Mouse (Mus musculus) testis, adult 2 months (tissue): Measurements from ENCODE around the gene Olfr979.
"Not testable (repeated sequence)": the region's sequence is repeated elsewhere in the genome, so short reads cannot be mapped to it uniquely, and the experiment has no call there.

Source experiments
- CTCF ChIP-seq: fragments of 200-500 bp; IDR thresholded peaks from 2 replicates; pipeline ENCODE4 v1.5.1; 2012; ENCODE audit warnings: low read depth, mild to moderate bottlenecking, inconsistent platforms, low read length, moderate library complexity; ENCODE audit not compliant: control insufficient read depth, insufficient read depth, insufficient replicate concordance
- POLR2A ChIP-seq: fragments of 200-500 bp; IDR thresholded peaks from 2 replicates; pipeline ENCODE4 v1.6.1; 2012; ENCODE audit warnings: low read depth, mild to moderate bottlenecking, inconsistent platforms, low read length, moderate library complexity; ENCODE audit not compliant: control insufficient read depth

DNA sequence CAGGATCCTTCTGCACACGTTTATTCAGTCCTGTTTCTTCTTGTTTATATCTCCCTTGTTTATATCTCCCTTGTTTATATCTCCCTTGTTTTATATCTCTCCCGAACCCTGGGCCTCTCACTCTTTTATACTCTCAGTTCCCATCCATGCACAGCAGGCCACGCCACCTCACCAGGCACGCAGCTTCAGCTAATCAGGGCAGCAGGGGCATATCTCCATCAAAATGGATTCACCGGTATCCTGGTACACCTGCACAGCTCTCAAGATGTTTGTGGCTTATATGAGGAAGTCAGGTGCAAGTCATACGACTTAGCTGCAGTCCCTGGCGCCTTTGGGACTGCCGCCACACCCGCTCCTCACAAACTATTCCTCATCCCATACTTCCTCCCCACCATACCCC is 42.2 kb downstream of the Olfr979 start, which contains the start of gene Olfr976:
- not testable (repeated sequence) for TF ChIP-seq CTCF, POLR2A
